Mouse (Mus musculus): ENCODE data around the gene Rufy1. TPM values are rescaled to one million over a fixed set of nuclear protein-coding genes. Genes with fewer than 3 reads are reported as not detected.
A peak's percentile ranks its signal among the peaks of the same experiment; 100 is the strongest.

The Rufy1 gene
- polyA plus RNA-seq, 1 experiment from 2014 or later: 21.6 TPM

DNA sequence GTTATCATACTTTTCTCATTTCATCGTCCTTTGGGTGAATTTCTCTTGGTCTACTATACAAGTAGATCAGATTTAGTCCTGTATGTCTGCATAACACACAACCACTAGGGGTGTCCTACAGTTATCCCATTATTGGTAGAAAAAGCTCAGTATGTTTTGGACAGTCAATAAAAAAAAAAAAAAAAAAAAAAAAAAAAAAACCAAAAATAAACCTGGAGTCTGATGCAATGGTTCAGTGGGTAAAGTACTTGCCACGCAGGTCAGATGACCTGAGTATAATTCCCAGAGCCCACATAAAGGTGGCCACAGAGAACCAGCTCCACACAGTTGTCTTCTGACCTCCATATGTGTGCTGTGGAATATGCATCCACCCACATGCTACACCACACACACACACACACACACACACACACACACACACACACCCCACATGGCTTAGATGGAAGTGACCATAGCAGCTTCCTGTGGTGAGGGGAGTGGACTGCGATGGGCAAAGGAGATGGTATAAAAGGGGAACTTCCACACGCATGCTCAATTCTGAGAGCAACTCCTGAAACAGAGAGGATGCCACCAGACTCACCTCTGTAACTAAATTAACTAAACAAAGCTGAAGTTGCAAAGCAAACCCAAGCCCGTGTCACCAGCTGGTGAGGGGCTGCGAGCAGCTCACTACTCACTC lies 15.2 kb downstream of the Rufy1 start:
- Histone ChIP-seq H3K4me1 (replicated peaks; ENCODE audit: control insufficient read depth, insufficient read depth, low read length) (no peaks in the 10 kb centered on the region), H3K4me2 (ENCODE audit: low read length) (no peak overlapping the region), H3K4me3 (ENCODE audit: low read depth, low read length) (no peak overlapping the region), H3K27ac (ENCODE audit: low read depth) (no peak overlapping the region), H3K9me3 (ENCODE audit: control insufficient read depth, low read length) (no peaks in the 10 kb centered on the region), H3K27me3 (replicated peaks; ENCODE audit: control insufficient read depth, insufficient read depth, low read length) (no peaks in the 10 kb centered on the region), H3K36me3 (ENCODE audit: control insufficient read depth, insufficient read depth, low read length) (peaks cover 32% of the 10 kb centered on the region; the same call in 1 of the 2 replicates), H3K9ac (ENCODE audit: low read length) (no peak overlapping the region)
- WGBS: 89% methylated on average over 6 of the region's 6 CpGs
- DNase-seq (ENCODE audit: low spot score) (no peak), ATAC-seq (replicated peaks; ENCODE audit: low FRiP score, low TSS enrichment, low read depth) (no peak)

DNA sequence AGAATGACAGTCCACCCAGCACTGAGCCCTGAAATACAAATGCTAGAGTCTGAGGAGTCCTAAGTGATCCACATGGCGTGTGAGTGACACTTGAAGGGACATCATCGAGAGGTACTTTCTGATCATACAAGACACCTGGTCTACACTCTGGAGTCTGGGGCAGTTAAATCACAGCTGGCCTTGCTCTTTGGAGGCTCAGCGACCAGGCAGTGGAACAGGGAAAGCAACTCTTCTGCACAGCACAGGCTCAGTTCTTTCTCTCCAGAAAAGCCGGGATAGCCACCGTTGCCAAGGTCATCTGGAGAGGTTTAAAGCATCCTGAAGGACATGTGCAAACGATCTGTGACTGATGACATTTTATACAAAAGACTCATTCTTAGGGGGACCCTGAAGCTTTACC lies 23.7 kb downstream of the Rufy1 start:
- Histone ChIP-seq H3K4me1 (replicated peaks; ENCODE audit: control insufficient read depth, insufficient read depth, low read length) (no peaks in the 10 kb centered on the region), H3K9me3 (ENCODE audit: control insufficient read depth, low read length) (no peaks in the 10 kb centered on the region), H3K9ac (ENCODE audit: low read length) (no peak overlapping the region), H3K4me2 (ENCODE audit: low read length) (no peak overlapping the region), H3K27ac (ENCODE audit: low read depth) (no peak overlapping the region), H3K36me3 (ENCODE audit: control insufficient read depth, insufficient read depth, low read length) (peaks cover 30% of the 10 kb centered on the region), H3K27me3 (replicated peaks; ENCODE audit: control insufficient read depth, insufficient read depth, low read length) (no peaks in the 10 kb centered on the region), H3K4me3 (ENCODE audit: low read depth, low read length) (no peak overlapping the region)
- no peak for ATAC-seq (replicated peaks; ENCODE audit: low FRiP score, low TSS enrichment, low read depth)
- WGBS: 79% methylated on average over 6 of the region's 6 CpGs
- no peak for DNase-seq (ENCODE audit: low spot score)

GRCm38 (mm10) chr11:50403367-50404014 lies 27.4 kb downstream of the Rufy1 start:
- Histone ChIP-seq H3K36me3 (ENCODE audit: control insufficient read depth, insufficient read depth, low read length) (peaks cover 45% of the 10 kb centered on the region), H3K27ac (ENCODE audit: low read depth) (no peak overlapping the region), H3K27me3 (replicated peaks; ENCODE audit: control insufficient read depth, insufficient read depth, low read length) (no peaks in the 10 kb centered on the region), H3K4me1 (replicated peaks; ENCODE audit: control insufficient read depth, insufficient read depth, low read length) (no peaks in the 10 kb centered on the region), H3K9me3 (ENCODE audit: control insufficient read depth, low read length) (no peaks in the 10 kb centered on the region), H3K9ac (ENCODE audit: low read length) (no peak overlapping the region), H3K4me2 (ENCODE audit: low read length) (no peak overlapping the region), H3K4me3 (ENCODE audit: low read depth, low read length) (no peak overlapping the region)
- DNase-seq (ENCODE audit: low spot score) (no peak), ATAC-seq (replicated peaks; ENCODE audit: low FRiP score, low TSS enrichment, low read depth) (0 out of 2 replicates have a peak, but pooled peaks have one; percentile 12)
- WGBS: 74% methylated on average over 10 of the region's 10 CpGs

- peaks cover 54% of the 10 kb centered on the region for H3K36me3 ChIP-seq (ENCODE audit: control insufficient read depth, insufficient read depth, low read length)
- H3K9me3 ChIP-seq (ENCODE audit: control insufficient read depth, low read length): no peaks in the 10 kb centered on the region
- H3K27me3 ChIP-seq (replicated peaks; ENCODE audit: control insufficient read depth, insufficient read depth, low read length): no peaks in the 10 kb centered on the region
- no peak overlapping the region for H3K4me3 ChIP-seq (ENCODE audit: low read depth, low read length)
- H3K4me1 ChIP-seq (replicated peaks; ENCODE audit: control insufficient read depth, insufficient read depth, low read length): no peaks in the 10 kb centered on the region
- no peak overlapping the region for H3K9ac ChIP-seq (ENCODE audit: low read length)
- no peak overlapping the region for H3K4me2 ChIP-seq (ENCODE audit: low read length)
- no peak for ATAC-seq (replicated peaks; ENCODE audit: low FRiP score, low TSS enrichment, low read depth)
- DNase-seq (ENCODE audit: low spot score): no peak
- WGBS: 94% methylated on average over 3 of the region's 3 CpGs
- no peak overlapping the region for H3K27ac ChIP-seq (ENCODE audit: low read depth)
Observed at GRCm38 (mm10) chr11:50402481-50402880, 28.4 kb downstream of the Rufy1 start.

- WGBS: 88% methylated on average over 13 of the region's 13 CpGs
- no peak overlapping the region for H3K9ac ChIP-seq (ENCODE audit: low read length)
- no peak for DNase-seq (ENCODE audit: low spot score)
Observed at GRCm38 (mm10) chr11:50398803-50399202, 32.1 kb downstream of the Rufy1 start.

GRCm38 (mm10) chr11:50397316-50397715 lies 33.6 kb downstream of the Rufy1 start:
- no peak for ATAC-seq (replicated peaks; ENCODE audit: low FRiP score, low TSS enrichment, low read depth)
- Histone ChIP-seq H3K4me3 (ENCODE audit: low read depth, low read length) (no peak overlapping the region), H3K4me2 (ENCODE audit: low read length) (no peak overlapping the region), H3K27ac (ENCODE audit: low read depth) (no peak overlapping the region), H3K9me3 (ENCODE audit: control insufficient read depth, low read length) (no peaks in the 10 kb centered on the region), H3K27me3 (replicated peaks; ENCODE audit: control insufficient read depth, insufficient read depth, low read length) (no peaks in the 10 kb centered on the region), H3K4me1 (replicated peaks; ENCODE audit: control insufficient read depth, insufficient read depth, low read length) (no peaks in the 10 kb centered on the region), H3K36me3 (ENCODE audit: control insufficient read depth, insufficient read depth, low read length) (peaks cover 73% of the 10 kb centered on the region), H3K9ac (ENCODE audit: low read length) (no peak overlapping the region)
- no peak for DNase-seq (ENCODE audit: low spot score)
- 85% methylated on average over 9 of the region's 9 CpGs for WGBS

More at GRCm38 (mm10) chr11:50398803-50399202, 32.1 kb downstream of the Rufy1 start:
- Histone ChIP-seq H3K4me3 (ENCODE audit: low read depth, low read length) (no peak overlapping the region), H3K4me1 (replicated peaks; ENCODE audit: control insufficient read depth, insufficient read depth, low read length) (no peaks in the 10 kb centered on the region), H3K4me2 (ENCODE audit: low read length) (no peak overlapping the region), H3K9me3 (ENCODE audit: control insufficient read depth, low read length) (no peaks in the 10 kb centered on the region), H3K27ac (ENCODE audit: low read depth) (no peak overlapping the region), H3K27me3 (replicated peaks; ENCODE audit: control insufficient read depth, insufficient read depth, low read length) (no peaks in the 10 kb centered on the region), H3K36me3 (ENCODE audit: control insufficient read depth, insufficient read depth, low read length) (peaks cover 75% of the 10 kb centered on the region)
- ATAC-seq (replicated peaks; ENCODE audit: low FRiP score, low TSS enrichment, low read depth): no peak

DNA sequence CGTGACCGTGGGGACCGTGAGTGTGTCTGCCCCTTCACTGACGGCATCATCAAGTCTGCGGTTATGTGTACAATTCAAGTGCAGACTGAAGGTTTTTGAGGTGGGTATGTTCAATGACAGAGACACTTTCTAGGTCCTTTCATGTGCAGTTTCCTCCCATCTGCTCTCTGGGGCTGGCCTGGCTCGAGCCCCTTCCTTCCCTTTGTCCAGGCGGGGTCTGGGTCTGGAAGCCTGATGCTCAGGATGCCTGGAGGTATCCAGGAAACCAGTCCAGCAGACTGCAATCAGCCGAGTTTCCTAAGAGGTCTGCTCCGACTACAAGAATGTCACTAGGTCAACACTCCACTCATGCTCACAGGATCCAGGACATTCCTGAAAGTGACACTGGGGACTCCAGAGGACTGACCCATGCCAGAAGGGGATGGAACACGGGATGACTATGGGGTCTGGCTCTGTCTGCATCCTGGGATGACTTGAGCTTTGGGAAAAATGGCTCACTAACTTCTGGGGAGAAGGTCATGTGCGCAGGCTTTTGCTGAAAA lies 34.1 kb downstream of the Rufy1 start:
- ATAC-seq (replicated peaks; ENCODE audit: low FRiP score, low TSS enrichment, low read depth) (no peak), DNase-seq (ENCODE audit: low spot score) (no peak)
- Histone ChIP-seq H3K4me2 (ENCODE audit: low read length) (no peak overlapping the region), H3K36me3 (ENCODE audit: control insufficient read depth, insufficient read depth, low read length) (peaks cover 73% of the 10 kb centered on the region), H3K9me3 (ENCODE audit: control insufficient read depth, low read length) (no peaks in the 10 kb centered on the region), H3K27me3 (replicated peaks; ENCODE audit: control insufficient read depth, insufficient read depth, low read length) (no peaks in the 10 kb centered on the region), H3K9ac (ENCODE audit: low read length) (no peak overlapping the region), H3K27ac (ENCODE audit: low read depth) (no peak overlapping the region), H3K4me3 (ENCODE audit: low read depth, low read length) (no peak overlapping the region), H3K4me1 (replicated peaks; ENCODE audit: control insufficient read depth, insufficient read depth, low read length) (no peaks in the 10 kb centered on the region)
- WGBS: 78% methylated on average over 11 of the region's 11 CpGs

GRCm38 (mm10) chr11:50394731-50395130 lies 36.2 kb downstream of the Rufy1 start:
- DNase-seq (ENCODE audit: low spot score) (no peak), ATAC-seq (replicated peaks; ENCODE audit: low FRiP score, low TSS enrichment, low read depth) (no peak)
- Histone ChIP-seq H3K4me1 (replicated peaks; ENCODE audit: control insufficient read depth, insufficient read depth, low read length) (no peaks in the 10 kb centered on the region), H3K4me3 (ENCODE audit: low read depth, low read length) (no peak overlapping the region), H3K9ac (ENCODE audit: low read length) (no peak overlapping the region), H3K4me2 (ENCODE audit: low read length) (no peak overlapping the region), H3K27ac (ENCODE audit: low read depth) (no peak overlapping the region), H3K36me3 (ENCODE audit: control insufficient read depth, insufficient read depth, low read length) (peaks cover 69% of the 10 kb centered on the region), H3K27me3 (replicated peaks; ENCODE audit: control insufficient read depth, insufficient read depth, low read length) (no peaks in the 10 kb centered on the region), H3K9me3 (ENCODE audit: control insufficient read depth, low read length) (no peaks in the 10 kb centered on the region)
- WGBS: 89% methylated on average over 7 of the region's 7 CpGs
